Mouse (Mus musculus): Measurements from ENCODE around the gene 2510039O18Rik. TPM values are rescaled to one million over a fixed set of nuclear protein-coding genes. Genes with fewer than 3 reads are reported as not detected.

2510039O18Rik gene
- polyA plus RNA-seq, 1 experiment from 2014 or later, result 10.0 TPM

DNA sequence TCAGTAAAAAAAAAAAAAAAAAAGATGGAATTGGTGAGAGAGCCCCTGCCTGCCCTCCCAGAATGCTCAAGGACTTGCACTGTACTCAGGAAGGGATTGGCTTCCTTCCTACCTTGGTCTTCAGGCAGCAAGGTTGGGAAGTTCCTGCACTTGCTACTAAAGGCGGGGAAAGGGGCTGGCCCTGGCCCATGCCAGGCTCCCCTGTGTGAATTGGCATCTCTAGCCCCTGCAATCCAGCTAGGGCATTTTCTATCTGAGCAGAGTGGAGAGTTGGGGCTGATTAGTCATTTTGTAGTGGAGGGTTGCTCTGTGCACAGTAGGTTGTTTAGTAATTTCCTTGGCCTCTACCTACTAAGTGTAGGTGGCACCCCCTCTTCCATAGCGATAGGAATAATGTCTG is 28.1 kb downstream of the 2510039O18Rik start:
- Histone ChIP-seq H3K4me3 (replicated peaks; ENCODE audit: low read length) (no peak overlapping the region), H3K27me3 (replicated peaks; ENCODE audit: control insufficient read depth, insufficient read depth, low read length) (no peaks in the 10 kb centered on the region), H3K9ac (replicated peaks; ENCODE audit: low read depth, low read length) (no peak overlapping the region), H3K36me3 (ENCODE audit: control insufficient read depth, insufficient read depth) (no peaks in the 10 kb centered on the region), H3K9me3 (ENCODE audit: control insufficient read depth, low read length) (no peaks in the 10 kb centered on the region), H3K4me2 (ENCODE audit: low read length) (no peak overlapping the region), H3K4me1 (replicated peaks; ENCODE audit: control insufficient read depth, insufficient read depth, low read length) (no peaks in the 10 kb centered on the region), H3K27ac (ENCODE audit: low read length) (no peak overlapping the region)
- no peak for ATAC-seq
- 73% methylated on average over 2 of the region's 2 CpGs for WGBS

DNA sequence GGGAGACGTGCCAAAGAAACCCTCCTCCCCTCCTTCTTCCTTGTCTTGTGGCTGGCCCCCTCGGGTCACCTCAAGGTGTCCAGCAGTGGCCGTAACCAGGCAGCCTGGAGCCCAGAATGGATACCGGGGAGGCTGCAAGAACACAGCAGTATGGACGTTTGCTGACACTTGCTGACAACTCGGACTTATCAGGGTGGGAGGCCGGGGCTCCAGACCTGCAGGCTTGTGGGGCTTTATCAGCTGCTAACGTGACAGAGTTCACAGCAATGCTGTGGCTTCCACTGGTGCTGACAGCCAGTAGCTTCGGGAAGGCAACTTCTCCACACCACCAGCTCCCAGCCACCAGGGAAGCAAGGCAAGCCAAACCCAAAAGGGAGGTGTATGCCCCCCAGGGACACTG is 28.6 kb downstream of the 2510039O18Rik start:
- no peak for ATAC-seq
- no peak overlapping the region for H3K4me2 ChIP-seq (ENCODE audit: low read length)
- H3K36me3 ChIP-seq (ENCODE audit: control insufficient read depth, insufficient read depth), result no peaks in the 10 kb centered on the region
- 65% methylated on average over 9 of the region's 9 CpGs for WGBS
- no peak overlapping the region for H3K27ac ChIP-seq (ENCODE audit: low read length)
- H3K4me1 ChIP-seq (replicated peaks; ENCODE audit: control insufficient read depth, insufficient read depth, low read length), result no peaks in the 10 kb centered on the region
- H3K9ac ChIP-seq (replicated peaks; ENCODE audit: low read depth, low read length), result no peak overlapping the region
- H3K9me3 ChIP-seq (ENCODE audit: control insufficient read depth, low read length), result no peaks in the 10 kb centered on the region
- no peaks in the 10 kb centered on the region for H3K27me3 ChIP-seq (replicated peaks; ENCODE audit: control insufficient read depth, insufficient read depth, low read length)
- H3K4me3 ChIP-seq (replicated peaks; ENCODE audit: low read length), result no peak overlapping the region

DNA sequence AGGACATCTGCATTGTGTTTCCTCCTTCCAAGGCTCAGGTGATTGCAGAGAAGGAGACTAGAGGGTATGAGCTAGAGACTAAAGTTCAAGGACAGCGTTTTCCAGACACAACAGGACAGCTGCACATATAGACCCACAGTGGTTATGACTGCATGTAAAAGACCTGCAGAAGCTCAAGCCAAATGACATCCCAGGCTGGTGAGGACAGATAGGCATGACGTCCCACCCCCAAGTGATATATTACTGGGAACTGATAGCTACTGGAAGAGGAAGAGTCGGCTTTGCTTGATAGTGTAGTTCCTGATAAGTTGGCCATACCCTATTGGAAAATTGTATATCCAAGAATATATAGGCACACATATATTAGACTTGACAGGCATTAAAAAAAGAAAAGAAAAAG is 35.5 kb downstream of the 2510039O18Rik start:
- Histone ChIP-seq H3K27me3 (replicated peaks; ENCODE audit: control insufficient read depth, insufficient read depth, low read length) (no peaks in the 10 kb centered on the region), H3K36me3 (ENCODE audit: control insufficient read depth, insufficient read depth) (no peaks in the 10 kb centered on the region), H3K4me3 (replicated peaks; ENCODE audit: low read length) (no peak overlapping the region), H3K27ac (ENCODE audit: low read length) (no peak overlapping the region), H3K4me2 (ENCODE audit: low read length) (no peak overlapping the region), H3K4me1 (replicated peaks; ENCODE audit: control insufficient read depth, insufficient read depth, low read length) (no peaks in the 10 kb centered on the region), H3K9me3 (ENCODE audit: control insufficient read depth, low read length) (peaks cover 5% of the 10 kb centered on the region; the same call in 1 of the 2 replicates), H3K9ac (replicated peaks; ENCODE audit: low read depth, low read length) (no peak overlapping the region)
- ATAC-seq, result no peak
- WGBS, result 83% methylated on average over 3 of the region's 3 CpGs

DNA sequence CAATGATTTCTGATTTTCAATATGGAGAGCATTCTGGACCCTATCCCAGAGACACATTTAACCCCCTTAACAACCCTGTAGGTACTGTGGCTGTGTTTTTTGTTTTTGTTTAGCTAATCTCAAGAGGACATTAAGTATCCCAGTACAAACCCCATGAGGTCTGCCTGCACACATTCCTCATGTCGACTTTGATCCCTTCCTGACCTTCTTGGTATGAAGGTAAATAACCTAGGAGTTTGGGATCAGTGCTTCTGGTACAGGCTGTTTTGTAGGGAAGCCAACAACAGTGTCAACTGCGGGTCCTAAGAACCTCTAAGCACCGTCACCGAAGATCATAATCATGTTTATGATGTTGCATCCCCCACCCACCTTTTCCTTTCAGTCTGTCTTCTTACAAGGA is 37.0 kb downstream of the 2510039O18Rik start:
- H3K27ac ChIP-seq (ENCODE audit: low read length), result no peak overlapping the region
- no peak overlapping the region for H3K4me3 ChIP-seq (replicated peaks; ENCODE audit: low read length)
- 76% methylated on average over 4 of the region's 4 CpGs for whole genome bisulfite sequencing
- peaks cover 5% of the 10 kb centered on the region; the same call in 1 of the 2 replicates for H3K9me3 ChIP-seq (ENCODE audit: control insufficient read depth, low read length)
- no peak overlapping the region for H3K4me2 ChIP-seq (ENCODE audit: low read length)
- no peaks in the 10 kb centered on the region for H3K4me1 ChIP-seq (replicated peaks; ENCODE audit: control insufficient read depth, insufficient read depth, low read length)
- ATAC-seq, result no peak
- no peak overlapping the region for H3K9ac ChIP-seq (replicated peaks; ENCODE audit: low read depth, low read length)
- no peaks in the 10 kb centered on the region for H3K36me3 ChIP-seq (ENCODE audit: control insufficient read depth, insufficient read depth)
- H3K27me3 ChIP-seq (replicated peaks; ENCODE audit: control insufficient read depth, insufficient read depth, low read length), result no peaks in the 10 kb centered on the region

DNA sequence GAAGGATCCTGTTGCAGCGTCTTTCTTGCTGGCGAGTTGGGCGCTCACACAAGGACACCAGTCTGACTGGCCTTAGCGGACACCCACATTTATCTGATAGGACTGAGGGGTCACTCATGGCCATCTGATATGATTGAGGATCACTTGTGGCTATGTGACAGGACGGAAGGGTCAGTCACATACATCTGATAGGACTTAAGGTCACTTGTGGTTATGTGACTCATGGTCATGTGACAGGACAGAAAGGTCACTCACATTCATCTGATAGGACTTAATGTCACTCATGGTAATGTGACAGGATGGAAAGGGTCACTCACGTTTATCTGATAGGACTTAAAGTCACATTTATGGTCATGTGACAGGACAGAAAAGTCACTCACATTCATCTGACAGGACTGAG is 37.7 kb downstream of the 2510039O18Rik start:
- peaks cover 5% of the 10 kb centered on the region; the same call in 1 of the 2 replicates for H3K9me3 ChIP-seq (ENCODE audit: control insufficient read depth, low read length)
- H3K4me3 ChIP-seq (replicated peaks; ENCODE audit: low read length), result no peak overlapping the region
- H3K4me1 ChIP-seq (replicated peaks; ENCODE audit: control insufficient read depth, insufficient read depth, low read length), result no peaks in the 10 kb centered on the region
- no peak overlapping the region for H3K4me2 ChIP-seq (ENCODE audit: low read length)
- no peak overlapping the region for H3K9ac ChIP-seq (replicated peaks; ENCODE audit: low read depth, low read length)
- ATAC-seq, result no peak
- no peak overlapping the region for H3K27ac ChIP-seq (ENCODE audit: low read length)
- 94% methylated on average over 6 of the region's 6 CpGs for WGBS
- no peaks in the 10 kb centered on the region for H3K36me3 ChIP-seq (ENCODE audit: control insufficient read depth, insufficient read depth)
- no peaks in the 10 kb centered on the region for H3K27me3 ChIP-seq (replicated peaks; ENCODE audit: control insufficient read depth, insufficient read depth, low read length)

DNA sequence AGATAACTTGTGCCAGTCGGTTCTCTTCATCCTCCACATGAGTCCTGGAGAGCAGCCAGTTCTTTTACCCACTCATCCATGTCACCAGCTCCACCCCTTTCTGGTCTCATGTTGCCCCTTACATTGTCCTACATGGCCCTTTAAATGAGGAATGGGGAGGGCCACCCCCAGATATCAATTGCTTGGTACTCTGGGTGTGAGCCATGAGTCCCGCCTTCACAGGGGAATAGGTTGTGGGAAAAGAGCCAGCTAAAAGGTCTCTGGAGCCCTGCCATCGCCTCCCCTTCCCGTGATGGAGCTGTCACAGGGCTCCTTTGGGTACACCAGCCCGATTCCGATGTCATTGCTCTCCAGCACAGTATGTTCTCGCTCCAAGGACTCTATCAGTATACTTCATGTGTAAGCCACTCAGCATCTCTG is 38.8 kb downstream of the 2510039O18Rik start:
- ATAC-seq, result no peak
- H3K27ac ChIP-seq (ENCODE audit: low read length), result no peak overlapping the region
- no peak overlapping the region for H3K9ac ChIP-seq (replicated peaks; ENCODE audit: low read depth, low read length)
- H3K4me1 ChIP-seq (replicated peaks; ENCODE audit: control insufficient read depth, insufficient read depth, low read length), result no peaks in the 10 kb centered on the region
- peaks cover 5% of the 10 kb centered on the region; the same call in 1 of the 2 replicates for H3K9me3 ChIP-seq (ENCODE audit: control insufficient read depth, low read length)
- H3K27me3 ChIP-seq (replicated peaks; ENCODE audit: control insufficient read depth, insufficient read depth, low read length), result no peaks in the 10 kb centered on the region
- 54% methylated on average over 7 of the region's 7 CpGs for WGBS
- no peaks in the 10 kb centered on the region for H3K36me3 ChIP-seq (ENCODE audit: control insufficient read depth, insufficient read depth)
- no peak overlapping the region for H3K4me3 ChIP-seq (replicated peaks; ENCODE audit: low read length)
- H3K4me2 ChIP-seq (ENCODE audit: low read length), result no peak overlapping the region

DNA sequence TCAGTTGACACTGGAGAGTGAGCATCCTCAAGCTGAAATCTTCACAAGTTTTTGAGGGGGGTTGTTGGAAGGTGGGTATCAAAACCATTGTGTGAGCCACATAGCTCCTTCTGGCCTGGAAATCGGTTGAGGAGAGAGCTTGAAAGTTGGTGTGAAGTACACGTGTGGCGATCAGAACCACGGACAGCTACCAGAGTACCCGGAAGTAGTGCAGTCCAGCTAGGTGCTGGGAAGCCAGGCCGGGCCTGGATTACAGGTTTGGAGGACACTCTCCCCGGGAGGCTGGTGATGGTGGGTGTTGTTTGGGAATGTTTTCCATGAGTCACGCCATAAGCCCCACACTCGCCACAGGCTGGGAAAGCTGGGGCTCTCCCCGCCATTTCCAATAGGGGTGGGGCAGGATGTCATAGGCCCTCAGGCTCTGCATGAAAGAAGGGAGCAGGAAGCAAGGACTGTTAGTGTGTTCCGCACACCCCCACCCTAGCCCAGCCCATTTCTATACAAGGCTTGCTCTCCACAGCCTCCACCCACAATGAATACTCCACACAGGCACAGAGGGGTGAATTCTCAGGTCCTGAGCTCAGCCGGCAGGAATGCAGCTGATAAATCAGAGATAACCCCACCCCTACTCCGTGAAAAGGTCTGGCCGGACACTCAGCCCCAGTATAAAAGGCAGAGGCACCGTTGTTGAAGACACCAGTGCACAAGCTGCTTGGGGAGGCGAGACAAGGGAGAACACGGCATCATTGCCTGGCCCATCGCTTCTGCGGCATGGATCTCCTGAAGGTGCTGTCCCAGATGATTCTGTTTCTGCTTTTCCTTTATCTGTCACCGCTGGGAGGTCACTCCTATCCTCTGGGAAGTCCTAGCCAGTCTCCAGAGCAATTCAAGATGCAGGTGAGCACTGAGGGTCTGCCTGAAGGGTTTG is 44.8 kb downstream of the 2510039O18Rik start, which contains the start of gene Nppb:
Nppb (plus strand) TSS at position 584 of the 928 bp plus-strand sequence.
- Histone ChIP-seq H3K9me3 (ENCODE audit: control insufficient read depth, low read length) (no peaks in the 10 kb centered on the region), H3K4me2 (ENCODE audit: low read length) (no peak within 1 kb of the TSS), H3K27me3 (replicated peaks; ENCODE audit: control insufficient read depth, insufficient read depth, low read length) (no peaks in the 10 kb centered on the region), H3K4me3 (replicated peaks; ENCODE audit: low read length) (no peak within 1 kb of the TSS), H3K4me1 (replicated peaks; ENCODE audit: control insufficient read depth, insufficient read depth, low read length) (no peaks in the 10 kb centered on the region), H3K36me3 (ENCODE audit: control insufficient read depth, insufficient read depth) (no peaks in the 10 kb centered on the region), H3K9ac (replicated peaks; ENCODE audit: low read depth, low read length) (no peak within 1 kb of the TSS), H3K27ac (ENCODE audit: low read length) (no peak within 1 kb of the TSS)
- WGBS, result 36% methylated on average over 20 of the region's 20 CpGs
- no peak for ATAC-seq

DNA sequence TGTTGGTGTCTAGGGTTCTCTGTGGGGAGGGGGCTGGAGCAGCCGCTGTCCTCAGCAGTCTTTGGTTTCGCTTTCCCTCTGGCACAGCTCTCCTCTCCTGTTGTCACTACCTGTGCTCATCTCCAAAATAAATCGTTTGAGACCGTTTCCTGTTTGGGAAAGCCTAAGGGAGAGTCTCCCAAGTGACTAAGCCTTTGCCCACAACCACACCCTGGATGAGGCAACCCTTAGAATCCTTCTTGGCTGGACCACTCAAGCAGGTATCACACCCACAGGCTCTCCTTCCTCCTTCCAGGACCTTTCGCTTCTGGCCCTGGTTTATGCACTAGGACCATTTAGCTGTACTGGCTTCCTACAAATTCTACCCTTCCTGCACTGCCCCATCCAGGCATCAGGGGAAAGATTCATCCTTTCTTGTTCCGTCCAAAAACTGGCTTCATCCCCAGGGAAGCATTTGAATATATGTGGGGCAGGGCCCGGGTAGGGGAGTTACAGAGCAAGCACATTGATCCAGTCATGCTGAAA is 52.9 kb downstream of the 2510039O18Rik start:
- Histone ChIP-seq H3K27me3 (replicated peaks; ENCODE audit: control insufficient read depth, insufficient read depth, low read length) (no peaks in the 10 kb centered on the region), H3K4me1 (replicated peaks; ENCODE audit: control insufficient read depth, insufficient read depth, low read length) (no peaks in the 10 kb centered on the region), H3K9me3 (ENCODE audit: control insufficient read depth, low read length) (no peaks in the 10 kb centered on the region), H3K4me3 (replicated peaks; ENCODE audit: low read length) (no peak overlapping the region), H3K36me3 (ENCODE audit: control insufficient read depth, insufficient read depth) (no peaks in the 10 kb centered on the region), H3K4me2 (ENCODE audit: low read length) (no peak overlapping the region), H3K9ac (replicated peaks; ENCODE audit: low read depth, low read length) (no peak overlapping the region), H3K27ac (ENCODE audit: low read length) (no peak overlapping the region)
- WGBS, result 68% methylated on average over 7 of the region's 7 CpGs
- ATAC-seq, result no peak

DNA sequence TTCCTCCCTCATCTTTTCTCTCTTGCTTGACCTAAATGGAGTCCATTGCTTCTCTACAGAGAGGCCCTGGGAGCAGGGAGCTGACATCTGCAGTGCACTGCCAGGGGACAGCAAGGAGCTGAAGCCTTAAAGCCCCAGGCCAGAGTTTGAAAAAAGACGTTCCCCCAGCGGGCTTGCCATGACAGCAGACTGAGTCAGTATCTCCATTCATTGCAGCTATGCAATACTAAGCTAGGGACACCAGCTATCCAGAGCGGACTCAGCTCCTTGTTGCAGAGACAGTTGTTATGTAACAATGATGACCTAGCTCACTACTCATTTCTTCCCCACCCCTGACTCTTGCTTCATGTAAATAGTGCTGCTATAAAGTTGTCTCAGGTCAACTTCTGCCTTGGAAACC is 54.6 kb downstream of the 2510039O18Rik start:
- WGBS, result 80% methylated on average over 3 of the region's 3 CpGs

More for the DNA sequence above, 54.6 kb downstream of the 2510039O18Rik start:
- no peak overlapping the region for H3K4me2 ChIP-seq (ENCODE audit: low read length)
- no peak overlapping the region for H3K4me3 ChIP-seq (replicated peaks; ENCODE audit: low read length)
- no peak overlapping the region for H3K9ac ChIP-seq (replicated peaks; ENCODE audit: low read depth, low read length)
- ATAC-seq, result no peak
- no peak overlapping the region for H3K27ac ChIP-seq (ENCODE audit: low read length)
- peaks cover 3% of the 10 kb centered on the region; the same call in 1 of the 2 replicates for H3K4me1 ChIP-seq (replicated peaks; ENCODE audit: control insufficient read depth, insufficient read depth, low read length)
- no peaks in the 10 kb centered on the region for H3K36me3 ChIP-seq (ENCODE audit: control insufficient read depth, insufficient read depth)
- H3K27me3 ChIP-seq (replicated peaks; ENCODE audit: control insufficient read depth, insufficient read depth, low read length), result no peaks in the 10 kb centered on the region
- no peaks in the 10 kb centered on the region for H3K9me3 ChIP-seq (ENCODE audit: control insufficient read depth, low read length)
